Mouse (Mus musculus) bone marrow macrophage, adult 2 months (primary cell): ENCODE measurements at regions not wholly inside any gene's neighbourhood (a gene's known extent, or its start where the extent isn't known, plus 50 kb on each side); places are given as distances from the start of the nearest gene placed in this dataset.

ENCODE experiments used
- H3K27ac ChIP-seq: 2 replicates; pipeline ENCODE4 v1.5.1; 2012; ENCODE audit warnings: low read depth, low read length; ENCODE audit not compliant: insufficient read depth
- H3K4me1 ChIP-seq: 2 replicates; pipeline ENCODE4 v1.6.1; 2012; ENCODE audit warnings: low read length; ENCODE audit not compliant: control insufficient read depth, insufficient read depth
- H3K4me3 ChIP-seq: 2 replicates; pipeline ENCODE4 v1.5.1; 2012; ENCODE audit warnings: mild to moderate bottlenecking, low read length, moderate library complexity; ENCODE audit not compliant: insufficient read depth
- CTCF ChIP-seq: IDR thresholded peaks from 2 replicates; pipeline ENCODE4 v1.5.1; 2012; ENCODE audit warnings: low read depth, mild to moderate bottlenecking, low read length, moderate library complexity
- POLR2A ChIP-seq: IDR thresholded peaks from 2 replicates; pipeline ENCODE4 v1.6.1; 2012; ENCODE audit warnings: mild to moderate bottlenecking, low read depth, low read length, borderline replicate concordance

GRCm38 (mm10) chr16:86117959-86118358 lies 216.3 kb upstream of the Adamts5 start:
- H3K4me1 ChIP-seq, result no peaks in the 10 kb centered on the region
- H3K27ac ChIP-seq, result no peak overlapping the region
- TF ChIP-seq CTCF (no peak), POLR2A (no peak)
- no peak overlapping the region for H3K4me3 ChIP-seq

GRCm38 (mm10) chr16:86115587-86116376 lies 214.2 kb upstream of the Adamts5 start:
- no peak for TF ChIP-seq CTCF
- no peak for TF ChIP-seq POLR2A
- H3K4me3 ChIP-seq, result no peak overlapping the region

GRCm38 (mm10) chr16:86094461-86094860 lies 192.8 kb upstream of the Adamts5 start:
- Histone ChIP-seq H3K27ac (no peak overlapping the region), H3K4me3 (no peak overlapping the region), H3K4me1 (no peaks in the 10 kb centered on the region)
- TF ChIP-seq CTCF, result no peak
- TF ChIP-seq POLR2A, result no peak

More at GRCm38 (mm10) chr16:86115587-86116376, 214.2 kb upstream of the Adamts5 start:
- Histone ChIP-seq H3K4me1 (no peaks in the 10 kb centered on the region), H3K27ac (no peak overlapping the region)

- TF ChIP-seq CTCF, result no peak
- no peak for TF ChIP-seq POLR2A
- no peaks in the 10 kb centered on the region for H3K4me1 ChIP-seq
- H3K27ac ChIP-seq, result no peak overlapping the region
- H3K4me3 ChIP-seq, result no peak overlapping the region
Measured at GRCm38 (mm10) chr16:86090175-86090574, 188.5 kb upstream of the Adamts5 start.

- no peak for TF ChIP-seq CTCF
- no peak for TF ChIP-seq POLR2A
- no peak overlapping the region for H3K4me3 ChIP-seq
- H3K27ac ChIP-seq, result no peak overlapping the region
- H3K4me1 ChIP-seq, result no peaks in the 10 kb centered on the region
Measured at GRCm38 (mm10) chr16:86087421-86087820, 185.8 kb upstream of the Adamts5 start.

- Histone ChIP-seq H3K4me3 (no peak overlapping the region), H3K27ac (no peak overlapping the region), H3K4me1 (no peaks in the 10 kb centered on the region)
- TF ChIP-seq CTCF, result no peak
- no peak for TF ChIP-seq POLR2A
Measured at GRCm38 (mm10) chr16:86067628-86068364, 166.2 kb upstream of the Adamts5 start.

- no peak overlapping the region for H3K4me3 ChIP-seq
- H3K4me1 ChIP-seq, result no peaks in the 10 kb centered on the region
- H3K27ac ChIP-seq, result no peak overlapping the region
- TF ChIP-seq CTCF (no peak), POLR2A (no peak)
Measured at GRCm38 (mm10) chr16:86060087-86060486, 158.5 kb upstream of the Adamts5 start.

GRCm38 (mm10) chr16:86044695-86045094 lies 143.1 kb upstream of the Adamts5 start:
- Histone ChIP-seq H3K4me3 (no peak overlapping the region), H3K4me1 (no peaks in the 10 kb centered on the region), H3K27ac (no peak overlapping the region)
- TF ChIP-seq POLR2A, result no peak
- no peak for TF ChIP-seq CTCF

GRCm38 (mm10) chr16:86034772-86035171 lies 133.1 kb upstream of the Adamts5 start:
- TF ChIP-seq POLR2A (no peak), CTCF (no peak)
- no peaks in the 10 kb centered on the region for H3K4me1 ChIP-seq
- H3K27ac ChIP-seq, result no peak overlapping the region
- H3K4me3 ChIP-seq, result no peak overlapping the region

GRCm38 (mm10) chr16:86027700-86028099 lies 126.1 kb upstream of the Adamts5 start:
- TF ChIP-seq POLR2A (no peak), CTCF (no peak)
- Histone ChIP-seq H3K4me3 (no peak overlapping the region), H3K4me1 (no peaks in the 10 kb centered on the region), H3K27ac (no peak overlapping the region)

GRCm38 (mm10) chr16:86015336-86015735 lies 113.7 kb upstream of the Adamts5 start:
- H3K4me1 ChIP-seq, result no peaks in the 10 kb centered on the region
- no peak overlapping the region for H3K27ac ChIP-seq
- TF ChIP-seq CTCF (no peak), POLR2A (no peak)
- no peak overlapping the region for H3K4me3 ChIP-seq
